Comparison of ENCODE assay signal across 19 mouse cellular contexts in the genomic region with DNA sequence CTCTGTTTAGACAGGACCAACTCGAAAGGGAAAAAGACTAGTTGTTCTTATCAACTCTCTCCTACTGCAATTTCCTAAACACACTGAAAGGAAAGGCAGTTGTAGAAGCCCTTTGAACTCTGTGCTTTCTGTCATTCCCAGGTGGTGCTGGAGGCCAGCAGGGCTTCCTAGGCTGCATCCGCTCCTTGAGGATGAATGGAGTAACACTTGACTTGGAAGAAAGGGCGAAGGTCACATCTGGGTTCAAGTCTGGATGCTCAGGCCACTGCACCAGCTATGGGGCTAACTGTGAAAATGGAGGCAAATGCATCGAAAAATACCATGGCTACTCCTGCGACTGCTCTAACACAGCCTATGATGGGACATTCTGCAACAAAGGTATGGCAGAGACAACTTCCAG.
"Had no signal": no experiment of that assay in that cellular context is flagged by ENCODE, and none has a peak within 500 bp of the region (broad histone marks: within the 10 kb centered on the region; RNA-seq: fewer than 3 reads in every experiment).

No protein-coding gene starts in this region.

- H3K4me3 ChIP-seq: layer of hippocampus, adult 2 months; limb, embryonic 12.5 days; liver, embryonic 13.5 days; lung, embryonic 15.5 days; megakaryocyte, embryonic 14.5 days; midbrain, embryonic 13.5 days; myocyte; neural tube, embryonic 13.5 days had no signal

- ATAC-seq: liver, postnatal 0 days; midbrain, embryonic 13.5 days had no signal

- H3K27me3 ChIP-seq: neural tube, embryonic 13.5 days had no signal

- DNase-seq: kidney, adult 18-20 months; kidney, postnatal 10 days; kidney, postnatal 4 days; liver; liver, embryonic 13.5 days; liver, postnatal 0 days; lung, postnatal 14 days; right cerebral cortex, postnatal 25 days; spleen, adult 18-20 months; thymus, adult 2 months; thymus, postnatal 25 days had no signal

- H3K9me3 ChIP-seq: limb, embryonic 12.5 days; liver, embryonic 13.5 days; lung, embryonic 15.5 days; megakaryocyte, embryonic 14.5 days; midbrain, embryonic 13.5 days; neural tube, embryonic 13.5 days had no signal

- H3K36me3 ChIP-seq: limb, embryonic 12.5 days; liver, embryonic 13.5 days; lung, embryonic 15.5 days; midbrain, embryonic 13.5 days; neural tube, embryonic 13.5 days had no signal

- H3K4me1 ChIP-seq: limb, embryonic 12.5 days; liver, embryonic 13.5 days; lung, embryonic 15.5 days; megakaryocyte, embryonic 14.5 days had no signal

- H3K4me2 ChIP-seq: limb, embryonic 12.5 days; liver, embryonic 13.5 days; lung, embryonic 15.5 days; midbrain, embryonic 13.5 days; neural tube, embryonic 13.5 days had no signal

- H3K27ac ChIP-seq: layer of hippocampus, adult 2 months; limb, embryonic 12.5 days; liver, embryonic 13.5 days; lung, embryonic 15.5 days; macrophage; midbrain, embryonic 13.5 days; neural tube, embryonic 13.5 days had no signal

- H3K9ac ChIP-seq: limb, embryonic 12.5 days; liver, embryonic 13.5 days; liver, postnatal 0 days; lung, embryonic 15.5 days; midbrain, embryonic 13.5 days; neural tube, embryonic 13.5 days had no signal
